Mouse (Mus musculus) heart, adult 2 months (tissue): ENCODE results near the gene Lrp5. TPM values are rescaled to one million over a fixed set of nuclear protein-coding genes. Genes with fewer than 3 reads are reported as not detected.

ENCODE experiments used
- DNase-seq, 2 experiments: peaks; one replicate each; pipeline ENCODE4 v3.0.0; 2021
- H3K27ac ChIP-seq: fragments of 200-600 bp; 2 replicates; pipeline ENCODE4 v1.8.1; 2022
- H3K27me3 ChIP-seq: fragments of 200-500 bp; 2 replicates; pipeline ENCODE4 v1.6.1; 2012; ENCODE audit warnings: mild to moderate bottlenecking, low read length, inconsistent platforms, mixed read lengths; ENCODE audit not compliant: control insufficient read depth, insufficient read depth
- H3K36me3 ChIP-seq: fragments of 200-500 bp; 2 replicates; pipeline ENCODE4 v1.6.1; 2012; ENCODE audit warnings: low read length, inconsistent platforms; ENCODE audit not compliant: control insufficient read depth, insufficient read depth
- H3K4me1 ChIP-seq: fragments of 200-500 bp; 2 replicates; pipeline ENCODE4 v1.6.1; 2011; ENCODE audit warnings: low read length; ENCODE audit not compliant: control insufficient read depth, insufficient read depth
- H3K4me3 ChIP-seq: fragments of 200-600 bp; 2 replicates; pipeline ENCODE4 v1.8.1; 2022
- H3K79me2 ChIP-seq: fragments of 200-500 bp; replicated peaks from 2 replicates; pipeline ENCODE4 v1.6.1; 2012; ENCODE audit warnings: mild to moderate bottlenecking, inconsistent platforms, low read length, moderate library complexity, mixed read lengths; ENCODE audit not compliant: control insufficient read depth, insufficient read depth
- H3K9ac ChIP-seq: fragments of 200-500 bp; 2 replicates; pipeline ENCODE4 v1.6.1; 2012; ENCODE audit warnings: low read depth, mild to moderate bottlenecking, control low read depth, inconsistent platforms, low read length, mixed read lengths
- CTCF ChIP-seq: fragments of 200-600 bp; IDR thresholded peaks from 2 replicates; pipeline ENCODE4 v1.8.1; 2022; ENCODE audit warnings: antibody characterized with exemption, mild to moderate bottlenecking, moderate library complexity
- EP300 ChIP-seq: fragments of 200-500 bp; IDR thresholded peaks from 2 replicates; pipeline ENCODE4 v1.6.1; 2011; ENCODE audit warnings: low read depth, low read length, control low read depth; ENCODE audit not compliant: insufficient read depth
- POLR2A ChIP-seq: fragments of 200-500 bp; IDR thresholded peaks from 2 replicates; pipeline ENCODE4 v1.6.1; 2011; ENCODE audit warnings: mild to moderate bottlenecking, low read depth, low read length, control low read depth; ENCODE audit not compliant: insufficient read depth
- WGBS: fragments of 180-500 bp; shearing (Covaris S2); methylation state at CpG from one replicate; pipeline ENCODE4 v1.1.7; 2018; 5-methylcytosine and 5-hydroxymethylcytosine counted together
- intact Hi-C: fragments of 180-260 bp; cut with DNase I; formaldehyde crosslinking; loops from one replicate; pipeline ENCODE4 v1.15.1; 2025
- polyA plus RNA-seq: library from polyadenylated mRNA; depleted of rRNA; stranded (reverse); fragments of >200 nt; gene quantifications from 2 replicates; pipeline ENCODE4 v1.2.3, GENCODE M21; 2012
- total RNA-seq, 2 experiments: library from RNA; stranded (reverse); gene quantifications; 2 replicates each; pipeline ENCODE4 v1.2.3; 2021

Gene Lrp5
- total and polyA plus RNA-seq, 3 experiments, result 36.3 to 56.5 (median 52.2) TPM

DNA sequence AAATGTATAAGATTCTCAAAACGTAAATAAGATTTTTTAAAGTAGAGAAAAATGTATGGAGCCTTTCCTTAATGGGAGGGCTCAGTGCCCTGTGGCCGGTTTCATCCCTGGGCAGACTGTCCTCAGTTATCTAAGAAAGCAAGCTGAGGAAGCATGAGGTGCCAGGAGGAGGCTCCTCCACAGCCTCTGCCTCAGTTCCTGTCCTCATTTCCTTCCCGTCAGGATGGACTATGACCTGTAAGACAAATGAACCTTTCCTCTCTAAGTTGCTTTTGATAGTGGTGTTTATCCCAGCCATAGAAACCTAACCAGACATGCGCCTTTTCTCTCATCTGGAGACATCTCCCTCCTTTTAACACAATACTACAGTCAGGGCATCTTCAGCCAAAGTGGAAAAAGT is 41.0 kb downstream of the Lrp5 start:
- no peak overlapping the region for H3K4me3 ChIP-seq
- no peak for TF ChIP-seq CTCF
- TF ChIP-seq POLR2A, result no peak
- TF ChIP-seq EP300, result no peak
- no peak for DNase-seq
- H3K27ac ChIP-seq, result peak overlapping the region; percentile 52
- 58% methylated on average over 4 of the region's 4 CpGs for WGBS
- H3K9ac ChIP-seq, result no peak overlapping the region
- peaks cover 3% of the 10 kb centered on the region for H3K36me3 ChIP-seq
- H3K79me2 ChIP-seq, result no peaks in the 10 kb centered on the region; the same call in 1 of the 2 replicates
- peaks cover 32% of the 10 kb centered on the region for H3K4me1 ChIP-seq
- H3K27me3 ChIP-seq, result no peaks in the 10 kb centered on the region
- intact Hi-C loops, result no loop called here

DNA sequence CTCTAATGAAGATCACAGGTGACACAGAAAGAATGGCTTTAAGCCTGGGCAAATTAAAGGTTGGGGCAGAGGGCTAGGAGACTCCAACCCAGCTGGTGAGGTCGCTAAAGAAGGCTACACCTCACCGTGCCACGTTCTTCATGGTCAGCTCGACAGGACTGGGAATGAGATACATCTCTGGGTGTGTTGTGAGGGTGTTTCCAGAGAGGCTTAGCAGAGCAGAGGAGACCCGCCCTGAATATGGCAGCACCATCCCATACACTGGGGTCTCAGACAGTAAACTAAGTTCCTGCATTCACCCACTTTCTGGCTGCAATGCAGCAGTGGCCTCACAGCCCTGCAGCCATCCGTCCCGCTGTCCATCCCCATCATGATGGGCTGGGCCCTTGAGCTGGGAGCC is 46.8 kb downstream of the Lrp5 start:
- Histone ChIP-seq H3K27ac (peak overlapping the region; percentile 84; the same call in 1 of the 2 replicates), H3K36me3 (peaks cover 3% of the 10 kb centered on the region), H3K9ac (no peak overlapping the region), H3K27me3 (no peaks in the 10 kb centered on the region), H3K4me3 (no peak overlapping the region), H3K4me1 (peaks cover 46% of the 10 kb centered on the region), H3K79me2 (no peaks in the 10 kb centered on the region)
- no peak for TF ChIP-seq EP300
- no peak for TF ChIP-seq POLR2A
- TF ChIP-seq CTCF, result no peak
- intact Hi-C loops, result no loop called here
- WGBS, result 79% methylated on average over 7 of the region's 7 CpGs
- DNase-seq, result no peak

DNA sequence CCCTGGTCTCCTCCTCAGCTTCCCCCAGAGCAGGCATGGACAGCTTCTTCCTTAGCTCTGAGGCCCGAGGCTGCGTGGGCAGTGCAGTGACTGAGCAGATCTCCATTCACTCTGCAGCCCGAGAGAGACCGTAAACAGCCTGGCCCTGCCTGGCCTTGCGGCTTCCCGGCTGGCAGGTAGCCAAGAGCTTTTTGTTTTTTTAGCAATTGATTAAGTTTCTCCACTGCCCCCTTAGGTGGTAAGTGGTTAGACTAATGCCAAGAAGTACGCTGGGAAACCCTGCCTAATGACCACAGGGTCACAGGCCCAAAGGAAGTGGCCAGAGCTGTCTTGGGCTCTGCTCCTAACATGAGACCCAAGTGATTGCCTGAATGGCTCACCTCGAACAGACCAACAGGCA is 47.7 kb downstream of the Lrp5 start:
- Histone ChIP-seq H3K4me1 (peaks cover 43% of the 10 kb centered on the region), H3K9ac (peak overlapping the region; percentile 9; the same call in 1 of the 2 replicates), H3K36me3 (peaks cover 3% of the 10 kb centered on the region), H3K4me3 (no peak overlapping the region), H3K27me3 (no peaks in the 10 kb centered on the region), H3K79me2 (no peaks in the 10 kb centered on the region), H3K27ac (peak overlapping the region; percentile 84)
- peak; percentile 23; the same call in 1 of the 2 replicates for TF ChIP-seq CTCF
- no peak for TF ChIP-seq EP300
- peak; percentile 55 to 64 for DNase-seq
- 23% methylated on average over 8 of the region's 8 CpGs for WGBS
- intact Hi-C loops, result no loop called here

DNA sequence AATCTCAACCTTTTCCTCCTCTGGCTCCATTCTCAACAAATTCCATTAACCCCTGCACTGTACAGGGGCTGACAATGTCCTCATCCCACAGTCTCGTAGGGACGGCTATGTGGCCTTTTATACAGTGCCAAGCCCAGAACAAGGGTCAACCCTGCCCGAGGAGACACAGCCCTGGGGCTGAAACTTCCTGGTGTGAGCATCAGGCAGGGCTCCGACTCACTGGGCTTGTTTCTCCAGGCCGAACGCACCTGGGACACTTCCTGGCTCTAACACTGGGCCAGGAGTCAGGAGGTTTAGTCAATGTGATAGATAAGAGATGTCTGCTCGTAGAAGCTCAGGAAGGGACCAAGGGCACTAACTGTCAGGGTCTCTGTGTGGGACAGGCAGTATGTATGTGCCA is 54.3 kb downstream of the Lrp5 start:
- H3K79me2 ChIP-seq, result no peaks in the 10 kb centered on the region
- WGBS, result 69% methylated on average over 7 of the region's 7 CpGs
- no peak for TF ChIP-seq CTCF
- TF ChIP-seq EP300, result no peak
- TF ChIP-seq POLR2A, result no peak
- intact Hi-C loops, result no loop called here
- H3K4me1 ChIP-seq, result peaks cover 7% of the 10 kb centered on the region
- no peak overlapping the region for H3K4me3 ChIP-seq
- H3K27ac ChIP-seq, result no peak overlapping the region
- H3K9ac ChIP-seq, result no peak overlapping the region
- no peaks in the 10 kb centered on the region for H3K36me3 ChIP-seq
- H3K27me3 ChIP-seq, result no peaks in the 10 kb centered on the region
- DNase-seq, result no peak

DNA sequence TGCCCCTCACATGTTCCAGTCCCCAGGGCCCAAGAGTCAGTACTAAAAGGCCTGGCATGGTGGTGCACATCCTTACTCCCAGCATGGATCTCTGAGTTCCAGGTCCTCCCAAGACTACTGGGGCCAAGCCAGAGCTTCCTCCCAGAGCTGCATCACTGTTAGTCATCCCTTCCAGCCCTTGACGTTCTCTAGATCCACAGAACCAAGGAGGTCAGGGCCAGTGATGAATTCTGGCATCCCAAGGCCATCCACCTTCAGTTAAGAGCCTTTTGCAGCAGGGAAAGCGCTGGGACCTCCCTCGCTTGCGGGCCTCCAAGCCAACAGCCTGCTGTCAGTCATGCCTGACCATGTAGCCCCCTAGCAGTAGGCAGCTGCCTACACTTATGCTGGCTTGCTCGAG is 54.9 kb downstream of the Lrp5 start:
- intact Hi-C loops, result no loop called here
- H3K9ac ChIP-seq, result no peak overlapping the region
- no peak for DNase-seq
- H3K27ac ChIP-seq, result no peak overlapping the region
- no peaks in the 10 kb centered on the region for H3K36me3 ChIP-seq
- no peak for TF ChIP-seq CTCF
- no peak for TF ChIP-seq EP300
- TF ChIP-seq POLR2A, result no peak
- no peaks in the 10 kb centered on the region for H3K27me3 ChIP-seq
- no peak overlapping the region for H3K4me3 ChIP-seq
- H3K79me2 ChIP-seq, result no peaks in the 10 kb centered on the region
- H3K4me1 ChIP-seq, result peaks cover 7% of the 10 kb centered on the region
- 78% methylated on average over 5 of the region's 5 CpGs for WGBS

DNA sequence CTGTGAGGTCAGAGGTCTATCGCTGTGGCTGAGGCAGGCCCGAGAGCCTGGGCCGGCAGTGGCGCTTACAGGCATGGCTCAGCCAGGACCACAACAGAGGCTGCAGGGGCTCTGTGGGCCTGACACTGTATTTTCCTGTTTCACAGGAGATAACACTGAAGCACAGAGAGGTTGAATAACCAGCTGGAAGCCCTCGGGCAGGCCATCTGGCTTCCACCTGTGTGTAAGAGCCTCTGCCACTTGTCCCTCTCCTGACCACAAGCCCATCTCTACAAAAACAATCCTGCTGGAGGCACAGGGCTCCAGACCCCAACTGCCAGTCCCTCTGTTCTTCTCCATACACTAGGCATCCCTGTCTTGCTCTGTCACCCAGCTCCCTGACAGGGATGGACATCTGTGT is 55.9 kb downstream of the Lrp5 start:
- Histone ChIP-seq H3K9ac (no peak overlapping the region), H3K4me1 (peaks cover 7% of the 10 kb centered on the region), H3K36me3 (no peaks in the 10 kb centered on the region), H3K27me3 (no peaks in the 10 kb centered on the region), H3K27ac (no peak overlapping the region), H3K79me2 (no peaks in the 10 kb centered on the region), H3K4me3 (no peak overlapping the region)
- intact Hi-C loops, result no loop called here
- no peak for TF ChIP-seq EP300
- TF ChIP-seq POLR2A, result no peak
- 63% methylated on average over 5 of the region's 5 CpGs for WGBS
- DNase-seq, result no peak
